Mouse (Mus musculus) liver, embryonic 14.5 days (tissue): Measurements from ENCODE around the gene Dmd. TPM values are rescaled to one million over a fixed set of nuclear protein-coding genes. Genes with fewer than 3 reads are reported as not detected.

Experiments used
- ATAC-seq: fragments of 200-750 bp; cut with Nextera tagmentation; 2 replicates; pipeline ENCODE4 v1.8.0; 2017; ENCODE audit warnings: moderate number of reproducible peaks, mild to moderate bottlenecking, moderate library complexity; ENCODE audit not compliant: insufficient read depth
- DNase-seq, 3 experiments: peaks; one replicate each; pipeline ENCODE4 v3.0.0-alpha.2; 2012 to 2013; ENCODE audit warnings: low read depth in 3 of 3, low spot score in 3 of 3
- H3K27ac ChIP-seq: fragments of 300-500 bp; sonication (generic); 2 replicates; pipeline ENCODE4 v1.5.1; 2014; ENCODE audit warnings: moderate library complexity, mild to moderate bottlenecking, control low read depth, inconsistent platforms
- H3K27me3 ChIP-seq: fragments of 300-500 bp; sonication (generic); 2 replicates; pipeline ENCODE4 v1.6.1; 2014; ENCODE audit warnings: mild to moderate bottlenecking, low read length, moderate library complexity; ENCODE audit not compliant: control insufficient read depth, insufficient read depth
- H3K36me3 ChIP-seq: fragments of 300-500 bp; sonication (generic); replicated peaks from 2 replicates; pipeline ENCODE4 v1.6.1; 2014; ENCODE audit warnings: low read depth; ENCODE audit not compliant: control insufficient read depth, insufficient read depth
- H3K4me1 ChIP-seq, 2 experiments: fragments of 200-500 bp in 1 of 2; fragments of 300-500 bp in 1 of 2; sonication (generic) in 1 of 2; replicated peaks; 2 replicates each; pipeline ENCODE4 v1.6.1; 2012 to 2014; ENCODE audit warnings: antibody characterized with exemption in 1 of 2, inconsistent platforms in 1 of 2, low read length in 1 of 2; ENCODE audit not compliant: control insufficient read depth in 2 of 2, insufficient read depth in 2 of 2
- H3K4me2 ChIP-seq: fragments of 300-500 bp; sonication (generic); 2 replicates; pipeline ENCODE4 v1.6.1; 2014; ENCODE audit warnings: low read depth, mild to moderate bottlenecking, control low read depth, moderate library complexity
- H3K4me3 ChIP-seq, 2 experiments: fragments of 200-500 bp in 1 of 2; fragments of 300-500 bp in 1 of 2; sonication (generic) in 1 of 2; 2 replicates each; pipeline ENCODE4 v1.5.1; 2012 to 2014; ENCODE audit warnings: low read depth in 2 of 2, low read length in 2 of 2, mild to moderate bottlenecking in 2 of 2, control low read depth in 1 of 2, inconsistent platforms in 1 of 2, moderate library complexity in 1 of 2; ENCODE audit not compliant: insufficient read depth in 1 of 2
- H3K9ac ChIP-seq: fragments of 300-500 bp; sonication (generic); replicated peaks from 2 replicates; pipeline ENCODE4 v1.6.1; 2014; ENCODE audit warnings: mild to moderate bottlenecking, control low read depth, moderate library complexity
- H3K9me3 ChIP-seq: fragments of 300-500 bp; sonication (generic); 2 replicates; pipeline ENCODE4 v1.6.1; 2016; ENCODE audit warnings: low read length, mixed read lengths; ENCODE audit not compliant: control insufficient read depth
- CTCF ChIP-seq: IDR thresholded peaks from 2 replicates; pipeline ENCODE4 v1.5.1; 2016; ENCODE audit warnings: antibody characterized with exemption, low read depth, control low read depth
- EP300 ChIP-seq: IDR thresholded peaks from 2 replicates; pipeline ENCODE4 v1.6.1; 2016; ENCODE audit warnings: antibody characterized with exemption, low read depth
- WGBS: fragments of 180-500 bp; shearing (Covaris S2); extraction: QIAGEN DNeasy Blood & Tissue Kit; methylation state at CpG from one replicate; pipeline ENCODE4 v1.1.7; 2014; ENCODE audit not compliant: insufficient replicate concordance; 5-methylcytosine and 5-hydroxymethylcytosine counted together
- polyA plus RNA-seq, 2 experiments: library from polyadenylated mRNA; depleted of rRNA in 1 of 2; stranded (reverse) in 1 of 2; unstranded in 1 of 2; fragments of >200 nt; fragmentation: Nextera tagmentation in 1 of 2; extraction: Ambion mirVana in 1 of 2; gene quantifications; 2 replicates each; pipeline versions ENCODE4 v1.2.1 to v1.2.3; 2012 to 2014

The Dmd gene
- polyA plus RNA-seq, 2 experiments: 3.7 to 6.1 TPM

DNA sequence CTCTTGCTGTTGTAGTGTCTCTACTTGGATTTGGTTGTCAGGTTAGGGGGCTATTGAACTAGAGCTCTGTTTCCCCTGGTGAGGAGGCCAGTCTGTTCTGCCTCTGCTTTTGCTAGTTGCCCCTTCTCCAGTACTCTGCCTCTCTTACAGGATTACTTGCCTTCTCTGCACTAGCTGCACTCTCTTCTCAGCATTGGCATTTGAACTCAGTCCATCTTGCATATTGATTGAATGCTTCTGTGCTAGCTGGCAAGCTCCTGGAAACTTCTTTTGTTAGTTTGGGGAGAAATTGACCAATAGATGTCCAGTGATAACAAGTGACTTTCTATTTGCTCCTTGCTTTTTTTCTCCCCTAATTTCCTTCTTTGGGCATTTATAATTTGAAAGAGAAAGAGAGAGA, 2163.7 kb downstream of the Dmd start:
- Histone ChIP-seq H3K4me3 (no peak overlapping the region), H3K9ac (no peak overlapping the region), H3K9me3 (no peaks in the 10 kb centered on the region), H3K36me3 (no peaks in the 10 kb centered on the region), H3K4me2 (no peak overlapping the region), H3K4me1 (no peaks in the 10 kb centered on the region), H3K27ac (no peak overlapping the region), H3K27me3 (no peaks in the 10 kb centered on the region)
- TF ChIP-seq EP300 (no peak), CTCF (no peak)
- DNase-seq (no peak), ATAC-seq (no peak)

DNA sequence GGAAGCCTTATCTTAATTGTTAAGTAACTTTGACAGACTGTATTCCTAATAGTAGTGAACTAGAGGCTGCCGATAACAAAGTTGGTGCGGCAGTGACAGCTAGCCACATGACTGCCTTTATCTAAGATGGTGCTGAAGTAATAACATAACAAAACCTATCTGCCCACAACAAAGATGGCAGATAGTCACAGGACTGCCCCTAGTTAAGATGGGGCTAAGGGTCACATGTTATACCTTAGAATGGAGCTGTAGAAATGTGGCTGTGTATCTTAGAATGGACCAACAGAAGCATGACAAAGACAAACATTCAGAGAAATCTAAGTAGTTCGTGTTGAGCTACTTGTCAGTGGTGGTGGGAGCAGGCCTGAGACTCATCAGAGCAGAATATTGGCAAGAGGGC, 2184.0 kb downstream of the Dmd start:
- no peaks in the 10 kb centered on the region for H3K36me3 ChIP-seq
- H3K4me1 ChIP-seq: no peaks in the 10 kb centered on the region
- H3K4me3 ChIP-seq: no peak overlapping the region
- DNase-seq: no peak
- TF ChIP-seq CTCF (no peak), EP300 (no peak)
- no peak for ATAC-seq
- no peak overlapping the region for H3K27ac ChIP-seq
- H3K27me3 ChIP-seq: no peaks in the 10 kb centered on the region
- WGBS: 60% methylated on average over 3 of the region's 3 CpGs
- H3K9me3 ChIP-seq: no peaks in the 10 kb centered on the region
- H3K9ac ChIP-seq: no peak overlapping the region
- no peak overlapping the region for H3K4me2 ChIP-seq

DNA sequence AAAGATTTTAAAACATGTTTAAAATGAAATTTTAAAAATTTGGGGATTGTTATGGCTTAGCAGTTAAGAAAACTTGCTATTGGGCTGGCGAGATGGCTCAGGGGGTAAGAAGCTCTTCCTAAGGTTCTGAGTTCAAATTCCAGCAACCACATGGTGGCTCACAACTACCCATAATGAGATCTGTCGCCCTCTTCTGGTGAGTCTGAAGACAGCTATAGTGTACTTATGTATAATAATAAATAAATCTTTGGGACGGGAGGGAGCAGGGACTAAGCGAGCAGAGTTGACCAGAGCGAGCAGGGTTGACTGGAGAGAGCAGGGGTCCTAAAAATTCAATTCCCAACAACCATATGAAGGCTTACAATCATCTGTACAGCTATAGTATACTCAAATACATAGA, 2188.6 kb downstream of the Dmd start:
- ATAC-seq (no peak), DNase-seq (no peak)
- H3K9ac ChIP-seq: no peak overlapping the region
- WGBS: 57% methylated on average over 5 of the region's 5 CpGs
- no peaks in the 10 kb centered on the region for H3K36me3 ChIP-seq
- H3K9me3 ChIP-seq: no peaks in the 10 kb centered on the region
- 0 out of 2 replicates have a peak, but pooled peaks have one; percentile 12 for TF ChIP-seq CTCF
- TF ChIP-seq EP300: no peak
- H3K4me1 ChIP-seq: no peaks in the 10 kb centered on the region
- H3K27me3 ChIP-seq: no peaks in the 10 kb centered on the region
- no peak overlapping the region for H3K4me3 ChIP-seq
- H3K4me2 ChIP-seq: no peak overlapping the region
- no peak overlapping the region for H3K27ac ChIP-seq

DNA sequence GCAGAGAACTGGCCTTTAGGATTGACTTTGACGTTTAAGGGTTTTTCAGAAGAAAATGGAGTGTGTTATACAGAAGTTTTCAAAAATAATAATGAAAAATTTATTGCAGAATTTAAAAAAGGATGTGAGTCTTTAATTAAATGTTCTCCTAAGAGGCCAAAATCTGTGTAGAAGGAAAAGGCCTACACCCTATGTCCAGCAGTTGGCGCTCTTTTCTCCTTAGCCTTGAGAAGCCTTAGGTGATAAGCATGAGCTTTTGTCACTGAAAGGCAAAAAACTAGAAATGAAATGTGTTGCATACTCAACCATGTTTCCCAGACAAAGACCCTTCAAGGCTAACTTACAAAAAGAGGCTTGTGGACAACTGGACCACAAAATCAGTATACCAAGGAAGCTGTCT, 2222.6 kb downstream of the Dmd start:
- H3K9me3 ChIP-seq: no peaks in the 10 kb centered on the region
- no peak for ATAC-seq
- H3K27me3 ChIP-seq: no peaks in the 10 kb centered on the region
- H3K4me2 ChIP-seq: no peak overlapping the region
- H3K36me3 ChIP-seq: no peaks in the 10 kb centered on the region
- H3K4me3 ChIP-seq: no peak overlapping the region
- no peak overlapping the region for H3K27ac ChIP-seq
- WGBS: 49% methylated on average over 2 of the region's 2 CpGs
- no peak overlapping the region for H3K9ac ChIP-seq
- DNase-seq: no peak
- H3K4me1 ChIP-seq: no peaks in the 10 kb centered on the region
- TF ChIP-seq CTCF (no peak), EP300 (no peak)

DNA sequence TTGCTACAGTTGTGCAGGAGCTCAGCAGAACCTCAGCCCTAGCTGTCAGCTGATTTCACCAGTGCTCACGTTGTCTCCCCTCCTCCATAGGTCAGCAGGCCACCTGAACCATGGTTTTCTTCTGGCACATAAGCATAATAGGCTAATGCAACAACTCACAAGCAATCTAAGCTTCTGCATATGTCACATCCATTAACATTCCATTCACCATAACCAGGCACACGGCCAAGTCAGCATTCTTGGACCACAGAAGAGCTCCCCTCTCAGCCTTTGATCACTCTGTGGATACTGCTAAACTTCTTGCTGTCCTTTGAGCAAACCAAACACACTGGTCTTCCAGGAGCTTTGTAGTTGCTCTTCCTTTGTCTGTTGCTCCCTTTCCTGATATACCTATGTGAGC, 2238.9 kb downstream of the Dmd start:
- no peak for DNase-seq
- Histone ChIP-seq H3K36me3 (no peaks in the 10 kb centered on the region), H3K9ac (no peak overlapping the region), H3K27me3 (no peaks in the 10 kb centered on the region), H3K27ac (no peak overlapping the region), H3K4me1 (no peaks in the 10 kb centered on the region), H3K4me2 (no peak overlapping the region), H3K9me3 (no peaks in the 10 kb centered on the region), H3K4me3 (no peak overlapping the region)
- 36% methylated on average over 2 of the region's 2 CpGs for WGBS
- no peak for TF ChIP-seq CTCF
- no peak for TF ChIP-seq EP300
- ATAC-seq: no peak

DNA sequence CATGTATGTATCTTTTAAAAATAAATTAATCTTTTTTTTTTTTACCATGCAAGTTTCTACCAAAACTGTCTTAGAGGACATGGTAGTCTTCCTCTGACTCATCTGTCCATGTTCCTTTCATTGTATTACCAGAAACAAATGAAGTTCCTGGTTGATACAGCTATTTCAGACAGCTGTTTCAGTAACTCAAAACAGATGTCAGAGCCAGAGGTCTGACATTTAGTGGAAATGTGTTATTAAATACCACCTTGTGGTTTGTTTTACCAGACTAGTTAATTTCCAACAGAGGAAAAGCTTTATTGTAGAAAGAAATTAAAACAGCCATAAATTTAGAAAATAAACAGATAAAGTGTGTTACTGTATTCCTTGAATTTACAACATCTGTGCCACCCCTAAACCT, 2245.2 kb downstream of the Dmd start:
- Histone ChIP-seq H3K4me1 (no peaks in the 10 kb centered on the region), H3K27ac (no peak overlapping the region), H3K9ac (no peak overlapping the region), H3K4me2 (no peak overlapping the region), H3K9me3 (no peaks in the 10 kb centered on the region), H3K36me3 (no peaks in the 10 kb centered on the region), H3K4me3 (no peak overlapping the region), H3K27me3 (no peaks in the 10 kb centered on the region)
- no peak for ATAC-seq
- DNase-seq: no peak
- TF ChIP-seq EP300 (no peak), CTCF (no peak)
